Mouse (Mus musculus) heart, adult 18-20 months (tissue): ENCODE data around the gene Acyp2. TPM values are rescaled to one million over a fixed set of nuclear protein-coding genes. Genes with fewer than 3 reads are reported as not detected.

Experiments used
- DNase-seq, 2 experiments: peaks; one replicate each; pipeline ENCODE4 v3.0.0; 2021 to 2022; ENCODE audit warnings: mixed read lengths in 1 of 2
- total RNA-seq, 2 experiments: library from RNA; stranded (reverse); gene quantifications; 2 replicates each; pipeline ENCODE4 v1.2.3; 2021

The Acyp2 gene
- total RNA-seq, 2 experiments from 2014 or later = 88.1 to 90.2 TPM

- DNase-seq = peak; percentile 32 to 44
Measured at GRCm38 (mm10) chr11:30580008-30580407, 69.4 kb downstream of the Acyp2 start.

GRCm38 (mm10) chr11:30578931-30579330 is 70.5 kb downstream of the Acyp2 start:
- DNase-seq = peak in 1 of 2 experiments; percentile 12

GRCm38 (mm10) chr11:30572790-30573395 is 76.5 kb downstream of the Acyp2 start:
- DNase-seq = no peak

- no peak for DNase-seq
Measured at GRCm38 (mm10) chr11:30570568-30570967, 78.8 kb downstream of the Acyp2 start.

DNA sequence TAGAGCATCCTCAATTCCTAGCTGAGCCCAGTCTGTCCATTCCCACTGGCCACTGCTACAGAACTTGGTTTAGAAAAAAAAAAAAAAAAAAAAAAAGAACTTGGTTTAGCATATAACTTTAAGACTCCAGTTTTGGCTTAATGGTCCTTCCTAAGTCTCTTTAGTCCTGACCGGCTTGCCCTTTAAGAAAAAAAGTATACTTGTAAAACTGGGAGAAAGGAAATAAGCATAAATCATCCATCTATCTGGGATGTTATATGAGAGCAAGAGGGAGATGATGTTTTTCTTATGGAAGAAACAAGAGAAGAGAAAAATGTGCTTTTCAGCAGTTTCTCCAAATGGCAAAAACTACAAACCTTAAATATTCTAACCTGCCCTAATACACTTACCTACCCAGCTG is 89.2 kb downstream of the Acyp2 start:
- no peak for DNase-seq

GRCm38 (mm10) chr11:30553408-30553807 is 96.0 kb downstream of the Acyp2 start:
- no peak for DNase-seq

- DNase-seq = peak; percentile 63 to 80
Measured at GRCm38 (mm10) chr11:30517133-30517532, 132.3 kb downstream of the Acyp2 start.

DNA sequence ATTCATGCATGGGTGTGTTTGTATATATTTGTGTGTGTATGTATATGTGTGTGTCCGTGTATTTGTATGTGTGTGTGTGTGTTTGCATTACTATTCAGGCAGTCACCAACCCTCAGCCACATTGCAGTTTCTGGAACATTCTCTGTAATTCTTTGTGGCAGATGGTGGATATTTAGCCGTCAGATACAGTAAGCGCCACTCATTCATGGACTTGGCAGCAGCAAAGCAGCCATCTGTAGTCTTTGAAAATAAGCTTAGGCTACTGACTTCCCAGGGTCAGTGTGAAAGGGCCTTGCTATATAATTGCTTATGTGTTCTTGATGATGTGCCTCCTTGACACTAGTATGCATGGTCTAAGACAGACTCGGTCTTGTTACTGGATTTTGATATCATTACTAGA is 141.2 kb downstream of the Acyp2 start:
- DNase-seq = no peak

GRCm38 (mm10) chr11:30498738-30499355 is 150.5 kb downstream of the Acyp2 start:
- DNase-seq = no peak

DNA sequence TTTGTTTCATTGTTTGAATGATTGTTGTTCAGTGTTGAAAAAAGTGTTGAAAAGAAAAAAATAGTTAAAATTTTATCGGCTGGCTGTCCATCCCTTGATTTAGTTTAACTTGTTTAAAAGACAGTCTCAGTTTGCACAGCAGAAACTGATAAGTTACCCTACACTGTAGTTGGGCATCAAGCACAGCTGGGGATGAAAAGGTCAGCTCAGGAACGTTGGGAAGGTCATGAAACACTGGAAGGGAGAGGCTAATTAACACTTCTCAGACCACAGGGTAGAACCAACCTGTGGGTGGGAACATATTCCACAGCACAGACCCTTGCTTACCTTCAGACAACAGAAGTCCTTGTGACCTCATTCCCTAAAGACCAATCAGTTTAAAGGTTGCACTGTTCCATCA is 152.2 kb downstream of the Acyp2 start:
- no peak for DNase-seq

DNA sequence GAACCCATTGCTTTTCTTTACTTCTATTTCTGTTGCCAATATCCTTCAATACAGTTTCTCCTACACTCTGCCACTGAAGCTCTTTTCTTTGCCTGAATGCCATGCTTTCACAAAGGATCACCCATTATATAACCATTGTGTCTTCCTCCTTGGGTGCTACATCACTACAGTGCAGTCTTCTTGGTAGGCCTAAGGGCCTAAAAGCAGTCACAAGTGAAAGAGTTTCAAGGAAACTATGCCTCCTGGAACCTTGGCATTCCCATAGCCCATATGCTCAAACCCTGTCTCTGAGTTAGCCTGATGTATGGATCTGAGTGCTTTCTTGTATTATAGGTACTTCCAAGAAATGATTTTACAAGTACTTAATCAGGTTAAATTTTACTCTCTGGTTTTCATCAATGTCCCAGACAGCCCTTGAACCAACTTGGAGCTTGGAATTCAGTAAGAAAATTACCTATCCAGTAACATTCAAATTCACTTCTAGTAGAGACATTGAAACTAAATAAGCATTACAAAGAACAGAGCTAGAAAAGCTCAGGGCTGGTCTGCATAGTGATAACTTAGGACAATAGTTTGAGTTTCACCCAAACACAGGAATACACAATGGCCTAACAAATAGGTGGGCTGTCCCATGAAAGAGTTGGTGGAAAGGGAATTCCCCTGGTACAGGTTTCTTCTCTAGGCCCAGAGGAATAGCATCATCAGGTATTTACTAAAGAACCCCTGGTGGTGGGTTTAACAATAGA is 157.7 kb downstream of the Acyp2 start:
- no peak for DNase-seq

GRCm38 (mm10) chr11:30488183-30488582 is 161.2 kb downstream of the Acyp2 start:
- DNase-seq = no peak

- DNase-seq = peak in 1 of 2 experiments; percentile 31
Measured at GRCm38 (mm10) chr11:30483286-30483685, 166.1 kb downstream of the Acyp2 start.

DNA sequence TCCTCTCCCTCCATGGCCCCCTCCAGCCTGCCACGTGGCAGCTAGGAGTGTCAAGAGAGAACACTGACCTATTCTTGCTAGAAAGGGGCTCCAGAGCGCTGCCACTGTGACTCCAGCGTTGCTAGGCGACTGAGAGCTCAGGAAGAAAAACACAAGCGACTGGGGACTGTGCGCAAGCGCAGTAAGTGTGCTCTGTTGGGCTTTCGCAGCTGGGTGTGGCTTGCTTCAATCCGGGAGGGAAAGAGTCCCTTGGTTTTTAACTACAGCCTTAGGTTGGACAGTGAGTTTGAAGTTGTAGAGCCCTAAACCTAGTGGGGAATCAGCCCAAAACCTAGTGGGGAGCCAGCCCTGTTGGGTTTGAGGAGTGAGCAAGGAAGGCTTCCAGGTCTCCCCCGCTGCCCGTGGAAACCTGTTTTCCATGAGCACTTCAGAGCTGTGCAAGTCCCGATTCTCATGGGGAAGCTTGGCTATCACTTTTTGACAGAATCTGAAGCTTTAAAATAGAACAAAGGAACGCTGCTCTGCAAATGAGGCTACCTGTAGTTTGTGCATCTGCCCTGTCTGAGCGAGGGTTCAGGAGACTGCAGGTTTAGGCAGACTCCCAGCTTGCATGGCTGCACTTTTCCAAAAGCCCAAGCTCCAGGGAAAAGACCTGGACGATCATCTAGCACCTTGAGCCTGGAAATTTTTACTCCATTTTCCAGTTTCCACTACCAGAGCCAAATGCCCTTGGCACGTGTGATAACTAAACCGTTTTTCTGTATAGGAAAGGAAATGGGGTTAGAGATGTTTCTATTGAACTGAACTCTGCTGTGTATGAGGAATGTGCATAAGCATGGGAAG is 177.4 kb downstream of the Acyp2 start, which contains the start of gene 4930505A04Rik:
TSS of gene 4930505A04Rik (minus strand) at position 77 of the 843 bp plus-strand sequence.
- peak; percentile 92 to 94 for DNase-seq

DNA sequence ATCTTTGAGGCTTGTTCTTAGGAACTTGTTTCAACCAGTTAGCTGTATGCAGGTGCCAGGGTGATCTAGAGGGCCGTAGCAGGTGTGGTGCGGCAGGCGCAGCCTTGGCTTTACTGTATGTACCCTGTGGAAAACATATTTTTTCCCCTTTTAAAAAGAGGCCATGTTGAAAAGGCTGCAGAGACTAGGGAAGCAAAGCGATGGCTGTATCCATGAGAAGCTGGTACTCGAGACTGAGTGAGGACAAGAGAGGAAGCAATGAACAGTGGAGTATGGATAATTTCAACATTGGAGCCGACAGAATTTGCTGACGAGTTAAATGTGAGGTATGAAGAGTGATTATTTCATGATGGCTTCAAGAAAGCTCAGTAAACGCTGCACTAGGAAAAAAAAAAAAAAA is 178.2 kb downstream of the Acyp2 start:
- no peak for DNase-seq

Other genes starting within 250 kb of the Acyp2 start
- gene 4930505A04Rik, start 177.8 kb downstream of the Acyp2 start, total RNA-seq = under 1 TPM in 1 of 2 experiments, not detected in 1; 0.33 TPM
- 100 to 1,000 TPM; 195 to 202 TPM for gene Psme4, start 122.1 kb upstream of the Acyp2 start, total RNA-seq
- not detected for gene Gpr75, start 235.8 kb upstream of the Acyp2 start, total RNA-seq
- gene Asb3, start 235.8 kb upstream of the Acyp2 start, total RNA-seq = 1 to 10 TPM; 8.5 to 9.2 TPM